Mouse (Mus musculus) cerebellum, adult 2 months (tissue): ENCODE data around the gene Zdhhc17.

Experiments used
- CTCF ChIP-seq: fragments of 200-500 bp; IDR thresholded peaks from 2 replicates; pipeline ENCODE4 v1.5.1; 2011; ENCODE audit warnings: low read depth, mild to moderate bottlenecking, control low read depth, low read length, moderate library complexity, borderline replicate concordance; ENCODE audit not compliant: insufficient read depth
- POLR2A ChIP-seq: fragments of 200-500 bp; IDR thresholded peaks from 2 replicates; pipeline ENCODE4 v1.6.1; 2011; ENCODE audit warnings: low read length, control low read depth, borderline replicate concordance; ENCODE audit not compliant: insufficient read depth

DNA sequence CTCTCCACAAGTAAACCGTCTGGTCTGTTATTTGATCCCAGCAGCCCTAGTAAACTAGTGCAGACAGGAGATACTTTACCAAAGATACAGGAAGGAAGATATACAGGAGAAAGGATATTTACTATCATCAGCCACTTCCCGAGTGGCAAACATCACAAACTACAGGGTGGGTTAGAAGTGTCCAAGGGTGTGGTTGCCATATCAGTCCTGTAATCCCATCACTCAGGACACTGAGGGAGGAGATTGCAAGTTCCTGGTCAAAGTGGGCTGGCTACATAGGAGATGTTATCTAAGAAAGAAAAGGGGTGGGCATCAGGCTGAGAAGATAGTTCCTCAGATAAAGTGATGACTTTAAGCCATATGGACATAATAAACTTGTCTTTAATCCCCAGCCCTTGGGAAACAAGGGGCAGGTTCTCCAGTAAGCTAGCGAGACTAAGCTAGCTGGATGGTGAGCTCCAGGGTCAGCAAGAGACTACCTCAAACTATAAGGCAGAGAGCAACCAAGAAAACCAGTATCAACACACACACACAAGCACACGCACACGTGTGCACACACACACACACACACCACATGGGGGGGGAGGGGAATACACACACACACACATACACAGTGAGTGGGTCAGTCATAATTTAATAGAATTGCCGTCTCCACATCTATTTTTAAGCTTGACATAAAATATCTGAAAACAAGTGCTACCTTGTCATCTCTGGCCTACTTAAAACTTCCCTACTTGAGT lies 18.5 kb downstream of the Zdhhc17 start:
- TF ChIP-seq CTCF (no peak), POLR2A (no peak)
